Mouse (Mus musculus) embryonic fibroblast, embryonic 13.5 days (primary cell): ENCODE results near the gene Gm3298. TPM values are rescaled to one million over a fixed set of nuclear protein-coding genes. Genes with fewer than 3 reads are reported as not detected.
"Not testable (repeated sequence)": the region's sequence is repeated elsewhere in the genome, so short reads cannot be mapped to it uniquely, and the experiment has no call there.

Experiments
- H3K27ac ChIP-seq: 2 replicates; pipeline ENCODE4 v1.5.1; 2012; ENCODE audit warnings: low read length, control low read depth, inconsistent platforms; ENCODE audit not compliant: insufficient read depth
- H3K4me1 ChIP-seq: 2 replicates; pipeline ENCODE4 v1.6.1; 2011; ENCODE audit warnings: low read length; ENCODE audit not compliant: control insufficient read depth, insufficient read depth
- H3K4me3 ChIP-seq: 2 replicates; pipeline ENCODE4 v1.5.1; 2011; ENCODE audit warnings: mild to moderate bottlenecking, control low read depth, low read length; ENCODE audit not compliant: insufficient read depth
- polyA plus RNA-seq: library from polyadenylated mRNA; stranded (reverse); fragments of >200 nt; gene quantifications from 2 replicates; pipeline ENCODE4 v1.2.4, GENCODE M21; 2011; ENCODE audit warnings: low read depth; ENCODE audit not compliant: missing spikeins, insufficient read length

Gm3298 gene
- not detected in 2 replicates for polyA plus RNA-seq

DNA sequence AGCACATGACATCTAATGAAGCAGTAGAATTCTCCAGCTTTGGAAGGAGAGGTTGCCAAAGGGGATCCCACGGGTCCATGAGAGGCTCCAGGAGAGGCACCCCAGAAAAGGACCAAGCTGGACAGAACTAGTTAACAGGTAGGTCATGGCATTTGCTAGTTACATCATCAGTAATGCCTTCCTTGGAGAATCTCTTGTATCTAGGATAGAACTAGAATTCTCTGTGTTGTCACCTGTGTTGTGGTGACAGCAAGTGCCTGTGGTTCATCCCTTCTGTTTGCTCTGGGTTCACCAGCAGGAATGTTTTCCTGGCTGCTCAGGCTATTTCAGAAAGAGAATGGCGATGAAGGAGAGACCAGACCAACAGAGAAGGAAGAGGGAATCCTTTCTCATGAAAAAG lies at the start of gene Gm3298:
Gene Gm3298 (plus strand): TSS at position 301 of the 400 bp plus-strand sequence.
- not testable (repeated sequence) for H3K27ac ChIP-seq, H3K4me3 ChIP-seq, H3K4me1 ChIP-seq

DNA sequence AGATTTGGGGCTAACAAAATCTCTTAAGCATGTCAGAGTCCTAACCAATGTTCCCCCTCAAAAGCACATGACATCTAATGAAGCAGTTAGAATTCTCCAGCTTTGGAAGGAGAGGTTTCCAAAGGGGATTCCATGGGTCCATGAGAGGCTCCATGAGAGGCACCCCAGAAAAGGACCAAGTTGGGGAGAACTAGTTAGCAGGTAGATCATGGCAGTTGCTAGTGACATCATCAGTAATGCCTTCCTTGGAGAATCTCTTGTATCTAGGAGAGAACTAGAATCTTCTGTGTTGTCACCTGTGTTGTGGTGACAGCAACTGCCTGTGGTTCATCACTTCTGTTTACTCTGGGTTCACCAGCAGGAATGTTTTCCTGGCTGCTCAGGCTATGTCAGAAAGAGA lies 32.1 kb upstream of the Gm3298 start, which contains the start of gene Gm8297:
Gene Gm8297 (plus strand): TSS at position 301 of the 400 bp plus-strand sequence.
- H3K4me1 ChIP-seq, H3K4me3 ChIP-seq, H3K27ac ChIP-seq: not testable (repeated sequence)

DNA sequence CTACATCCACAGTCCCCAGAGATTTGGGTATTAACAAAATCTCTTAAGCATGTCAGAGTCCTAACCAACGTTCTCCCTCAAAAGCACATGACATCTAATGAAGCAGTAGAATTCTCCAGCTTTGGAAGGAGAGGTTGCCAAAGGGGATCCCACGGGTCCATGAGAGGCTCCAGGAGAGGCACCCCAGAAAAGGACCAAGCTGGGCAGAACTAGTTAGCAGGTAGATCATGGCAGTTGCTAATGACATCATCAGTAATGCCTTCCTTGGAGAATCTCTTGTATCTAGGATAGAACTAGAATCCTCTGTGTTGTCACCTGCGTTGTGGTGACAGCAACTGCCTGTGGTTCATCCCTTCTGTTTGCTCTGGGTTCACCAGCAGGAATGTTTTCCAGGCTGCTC lies 34.6 kb downstream of the Gm3298 start, which contains the start of gene 4930555G01Rik:
Gene 4930555G01Rik (plus strand): TSS at position 301 of the 400 bp plus-strand sequence.
- not testable (repeated sequence) for H3K4me3 ChIP-seq, H3K27ac ChIP-seq, H3K4me1 ChIP-seq

Other genes with a start within 250 kb of the Gm3298 start
- not detected in 2 replicates for gene Gm9602, start 239.6 kb upstream of the Gm3298 start, polyA plus RNA-seq
- not detected in 2 replicates for gene Gm3269, start 177.8 kb upstream of the Gm3298 start, polyA plus RNA-seq
- not detected in 2 replicates for gene Gm3264, start 160.3 kb upstream of the Gm3298 start, polyA plus RNA-seq
- not detected in 2 replicates for gene Gm3278, start 123.5 kb upstream of the Gm3298 start, polyA plus RNA-seq
- gene Gm8297, start 32.0 kb upstream of the Gm3298 start, polyA plus RNA-seq, result not detected in 2 replicates
- not detected in 2 replicates for gene 4930555G01Rik, start 34.7 kb downstream of the Gm3298 start, polyA plus RNA-seq
- gene Gm8281, start 55.1 kb downstream of the Gm3298 start, polyA plus RNA-seq, result not detected in 2 replicates
- gene Gm8279, start 115.6 kb downstream of the Gm3298 start, polyA plus RNA-seq, result not detected in 2 replicates
- gene Gm3317, start 148.6 kb downstream of the Gm3298 start, polyA plus RNA-seq, result not detected in 2 replicates
- gene Gm8271, start 169.9 kb downstream of the Gm3298 start, polyA plus RNA-seq, result not detected in 2 replicates
- gene Gm3526, start 244.7 kb downstream of the Gm3298 start, polyA plus RNA-seq, result not detected in 2 replicates